Mouse (Mus musculus) forebrain, embryonic 11.5 days (tissue): Measurements from ENCODE around the gene Gadd45a. TPM values are rescaled to one million over a fixed set of nuclear protein-coding genes. Genes with fewer than 3 reads are reported as not detected.

Experiments used
- ATAC-seq: fragments of 200-750 bp; cut with Nextera tagmentation; replicated peaks from 2 replicates; pipeline ENCODE4 v1.8.0; 2017; ENCODE audit warnings: moderate TSS enrichment; ENCODE audit not compliant: low FRiP score
- DNase-seq: peaks from one replicate; pipeline ENCODE4 v3.0.0-alpha.2; 2017; ENCODE audit warnings: low spot score
- H3K27ac ChIP-seq: fragments of 300-500 bp; sonication (generic); 2 replicates; pipeline ENCODE4 v1.5.1; 2014; ENCODE audit warnings: low read depth, low read length
- H3K27me3 ChIP-seq: fragments of 300-500 bp; sonication (generic); 2 replicates; pipeline ENCODE4 v1.6.1; 2014; ENCODE audit warnings: mild to moderate bottlenecking, low read length, mixed read lengths; ENCODE audit not compliant: control insufficient read depth, insufficient read depth
- H3K36me3 ChIP-seq: fragments of 300-500 bp; sonication (generic); 2 replicates; pipeline ENCODE4 v1.6.1; 2014; ENCODE audit warnings: mild to moderate bottlenecking, low read length, moderate library complexity, mixed read lengths; ENCODE audit not compliant: control insufficient read depth, insufficient read depth
- H3K4me1 ChIP-seq: fragments of 300-500 bp; sonication (generic); replicated peaks from 2 replicates; pipeline ENCODE4 v1.6.1; 2014; ENCODE audit warnings: low read length, mixed read lengths; ENCODE audit not compliant: control insufficient read depth, insufficient read depth
- H3K4me2 ChIP-seq: fragments of 300-500 bp; sonication (generic); 2 replicates; pipeline ENCODE4 v1.6.1; 2014; ENCODE audit warnings: low read depth, mild to moderate bottlenecking, low read length, moderate library complexity, mixed read lengths; ENCODE audit not compliant: severe bottlenecking
- H3K4me3 ChIP-seq: fragments of 300-500 bp; sonication (generic); 2 replicates; pipeline ENCODE4 v1.5.1; 2014; ENCODE audit warnings: low read depth, low read length
- H3K9ac ChIP-seq: fragments of 300-500 bp; sonication (generic); 2 replicates; pipeline ENCODE4 v1.6.1; 2014; ENCODE audit warnings: low read length
- H3K9me3 ChIP-seq: fragments of 300-500 bp; sonication (generic); 2 replicates; pipeline ENCODE4 v1.6.1; 2016; ENCODE audit warnings: low read length, mixed read lengths; ENCODE audit not compliant: control insufficient read depth
- whole genome bisulfite sequencing: fragments of 180-500 bp; shearing (Covaris S2); extraction: QIAGEN DNeasy Blood & Tissue Kit; methylation state at CpG from one replicate; pipeline ENCODE4 v1.1.7; 2014; 5-methylcytosine and 5-hydroxymethylcytosine counted together
- polyA plus RNA-seq: library from polyadenylated mRNA; unstranded; fragments of >200 nt; fragmentation: Nextera tagmentation; extraction: Ambion mirVana; gene quantifications from 2 replicates; pipeline ENCODE4 v1.2.1, GENCODE M21; 2014

Gadd45a gene
- 19.7 and 23.2 TPM in 2 replicates for polyA plus RNA-seq

- Histone ChIP-seq H3K27ac (peak within 1 kb of the TSS; percentile 81), H3K9me3 (no peaks in the 10 kb centered on the region), H3K27me3 (no peaks in the 10 kb centered on the region), H3K9ac (peak within 1 kb of the TSS; percentile 87), H3K36me3 (no peaks in the 10 kb centered on the region), H3K4me2 (peak within 1 kb of the TSS; percentile 68), H3K4me3 (peak within 1 kb of the TSS; percentile 75), H3K4me1 (0 out of 2 replicates have a peak, but pooled peaks cover 3% of the 10 kb centered on the region)
- peak; percentile 96 for DNase-seq
- under 1% methylated on average over 63 of the region's 69 CpGs for WGBS
- peak; percentile 98 for ATAC-seq
Observed at GRCm38 (mm10) chr6:67036837-67037628, at the start of gene Gadd45a. Gene Gadd45a (minus strand): TSS chr6:67037457.

- Histone ChIP-seq H3K4me3 (no peak overlapping the region), H3K27ac (no peak overlapping the region), H3K4me1 (no peaks in the 10 kb centered on the region), H3K9ac (no peak overlapping the region), H3K36me3 (no peaks in the 10 kb centered on the region), H3K27me3 (no peaks in the 10 kb centered on the region), H3K4me2 (no peak overlapping the region), H3K9me3 (no peaks in the 10 kb centered on the region)
- WGBS = 91% methylated on average over 9 of the region's 9 CpGs
- DNase-seq (no peak), ATAC-seq (no peak)
Observed at GRCm38 (mm10) chr6:67085850-67086437, 48.7 kb upstream of the Gadd45a start.

GRCm38 (mm10) chr6:67084465-67084864 is 47.2 kb upstream of the Gadd45a start:
- ATAC-seq (no peak), DNase-seq (no peak)
- Histone ChIP-seq H3K4me3 (no peak overlapping the region), H3K27ac (no peak overlapping the region), H3K4me1 (no peaks in the 10 kb centered on the region), H3K36me3 (no peaks in the 10 kb centered on the region), H3K9ac (no peak overlapping the region), H3K27me3 (no peaks in the 10 kb centered on the region), H3K4me2 (no peak overlapping the region), H3K9me3 (no peaks in the 10 kb centered on the region)
- WGBS = 88% methylated on average over 2 of the region's 2 CpGs

GRCm38 (mm10) chr6:67081141-67081540 is 43.9 kb upstream of the Gadd45a start:
- H3K9me3 ChIP-seq = no peaks in the 10 kb centered on the region
- no peaks in the 10 kb centered on the region for H3K27me3 ChIP-seq
- 88% methylated on average over 4 of the region's 4 CpGs for WGBS
- H3K4me1 ChIP-seq = no peaks in the 10 kb centered on the region
- H3K27ac ChIP-seq = no peak overlapping the region
- DNase-seq (no peak), ATAC-seq (no peak)
- H3K36me3 ChIP-seq = no peaks in the 10 kb centered on the region
- no peak overlapping the region for H3K4me2 ChIP-seq
- H3K4me3 ChIP-seq = no peak overlapping the region
- H3K9ac ChIP-seq = no peak overlapping the region

- no peak for DNase-seq
- H3K4me2 ChIP-seq = no peak overlapping the region
- H3K27ac ChIP-seq = no peak overlapping the region
- H3K4me1 ChIP-seq = no peaks in the 10 kb centered on the region
- ATAC-seq = no peak
- H3K9ac ChIP-seq = no peak overlapping the region
- H3K4me3 ChIP-seq = no peak overlapping the region
- no peaks in the 10 kb centered on the region for H3K9me3 ChIP-seq
- WGBS = 85% methylated on average over 3 of the region's 3 CpGs
- no peaks in the 10 kb centered on the region for H3K36me3 ChIP-seq
- no peaks in the 10 kb centered on the region for H3K27me3 ChIP-seq
Observed at GRCm38 (mm10) chr6:67078076-67078475, 40.8 kb upstream of the Gadd45a start.

- no peak overlapping the region for H3K4me2 ChIP-seq
- no peak for ATAC-seq
- 69% methylated on average over 3 of the region's 3 CpGs for WGBS
Observed at GRCm38 (mm10) chr6:67077477-67077876, 40.2 kb upstream of the Gadd45a start.

GRCm38 (mm10) chr6:67076348-67076747 is 39.1 kb upstream of the Gadd45a start:
- H3K27ac ChIP-seq = no peak overlapping the region
- H3K4me2 ChIP-seq = no peak overlapping the region
- H3K4me1 ChIP-seq = no peaks in the 10 kb centered on the region
- H3K4me3 ChIP-seq = no peak overlapping the region
- no peaks in the 10 kb centered on the region for H3K9me3 ChIP-seq
- no peak overlapping the region for H3K9ac ChIP-seq
- no peaks in the 10 kb centered on the region for H3K27me3 ChIP-seq
- DNase-seq = no peak
- H3K36me3 ChIP-seq = no peaks in the 10 kb centered on the region
- 68% methylated on average over 1 of the region's 1 CpGs for WGBS
- no peak for ATAC-seq

More at GRCm38 (mm10) chr6:67077477-67077876, 40.2 kb upstream of the Gadd45a start:
- H3K27me3 ChIP-seq = no peaks in the 10 kb centered on the region
- H3K4me3 ChIP-seq = no peak overlapping the region
- H3K27ac ChIP-seq = no peak overlapping the region
- no peaks in the 10 kb centered on the region for H3K9me3 ChIP-seq
- no peak for DNase-seq
- no peaks in the 10 kb centered on the region for H3K4me1 ChIP-seq
- no peak overlapping the region for H3K9ac ChIP-seq
- H3K36me3 ChIP-seq = no peaks in the 10 kb centered on the region

GRCm38 (mm10) chr6:67074868-67075267 is 37.6 kb upstream of the Gadd45a start:
- no peak for ATAC-seq
- no peak for DNase-seq

More at GRCm38 (mm10) chr6:67074868-67075267, 37.6 kb upstream of the Gadd45a start:
- H3K27ac ChIP-seq = no peak overlapping the region
- H3K9me3 ChIP-seq = no peaks in the 10 kb centered on the region
- H3K9ac ChIP-seq = no peak overlapping the region
- no peak overlapping the region for H3K4me3 ChIP-seq
- no peak overlapping the region for H3K4me2 ChIP-seq
- no peaks in the 10 kb centered on the region for H3K27me3 ChIP-seq
- no peaks in the 10 kb centered on the region for H3K36me3 ChIP-seq
- no peaks in the 10 kb centered on the region for H3K4me1 ChIP-seq
